Mouse (Mus musculus) gastrocnemius, postnatal 36 days (tissue): Measurements from ENCODE around the gene Mapre3. TPM values are rescaled to one million over a fixed set of nuclear protein-coding genes. Genes with fewer than 3 reads are reported as not detected.

Experiments
- DNase-seq, 2 experiments: peaks; one replicate each; pipeline ENCODE4 v3.0.0; 2022
- intact Hi-C: fragments of 180-260 bp; cut with DNase I; formaldehyde crosslinking; loops from one replicate; pipeline ENCODE4 v1.15.1; 2025
- long read RNA-seq, 2 experiments: library from polyadenylated mRNA; stranded (forward); transcript quantifications; one replicate each; pipeline ENCODE4 v2.0.0; 2021
- total RNA-seq, 2 experiments: library from RNA; stranded (reverse); gene quantifications; 2 replicates each; pipeline ENCODE4 v1.2.3; 2021

Mapre3 gene
- total RNA-seq, result 10 to 100 TPM; 63.1 to 68.1 TPM
- long read RNA-seq, experiment 1, transcript Mapre3-202 (7 exons, 1,816 nt), result minor isoform, 6 of 67 reads
- long read RNA-seq, experiment 1, transcript Mapre3-201 (7 exons, 2,021 nt), result major isoform, 44 of 67 reads
- long read RNA-seq, experiment 1, partial matches to known transcripts, result 12 of 67 reads
- long read RNA-seq, experiment 1, other reads (novel, unspliced or antisense), result 2 of 67 reads
- long read RNA-seq, experiment 2, transcript Mapre3-201 (7 exons, 2,021 nt), result major isoform, 52 of 87 reads
- long read RNA-seq, experiment 2, transcript Mapre3-202 (7 exons, 1,816 nt), result minor isoform, 10 of 87 reads
- long read RNA-seq, experiment 2, partial matches to known transcripts, result 3 of 87 reads
- long read RNA-seq, experiment 2, other reads (novel, unspliced or antisense), result 22 of 87 reads

- peak; percentile 90 to 91 for DNase-seq
- intact Hi-C loops, result loop anchor here (5.0 kb wide), 1 partner anchor 53 kb away; the partner anchor contains the start of gene Tmem214
These were observed at the start of gene Mapre3 for GRCm38 (mm10) chr5:30814424-30815119. Mapre3 (plus strand) TSS chr5:30814641.

- DNase-seq, result no peak
- intact Hi-C loops, result no loop called here
These were observed 48.7 kb upstream of the Mapre3 start for GRCm38 (mm10) chr5:30765596-30766370.

GRCm38 (mm10) chr5:30768082-30768481 lies 46.4 kb upstream of the Mapre3 start:
- intact Hi-C loops, result no loop called here
- DNase-seq, result no peak

- DNase-seq, result peak in 1 of 2 experiments; percentile 26
- intact Hi-C loops, result no loop called here
These were observed 45.8 kb upstream of the Mapre3 start for GRCm38 (mm10) chr5:30768598-30768997.

GRCm38 (mm10) chr5:30769075-30769474 lies 45.4 kb upstream of the Mapre3 start:
- intact Hi-C loops, result no loop called here
- no peak for DNase-seq

- DNase-seq, result peak; percentile 72 to 80
- intact Hi-C loops, result loop anchor here (2.0 kb wide), 1 partner anchor 64 kb away; the partner anchor contains the start of gene Dpysl5
These were observed 39.7 kb upstream of the Mapre3 start for GRCm38 (mm10) chr5:30774601-30775371.

GRCm38 (mm10) chr5:30780699-30781098 lies 33.7 kb upstream of the Mapre3 start:
- intact Hi-C loops, result no loop called here
- DNase-seq, result no peak

- intact Hi-C loops, result no loop called here
- DNase-seq, result no peak
These were observed 33.3 kb upstream of the Mapre3 start for GRCm38 (mm10) chr5:30781147-30781546.

- DNase-seq, result no peak
- intact Hi-C loops, result no loop called here
These were observed 27.1 kb upstream of the Mapre3 start for GRCm38 (mm10) chr5:30787381-30787780.

- intact Hi-C loops, result no loop called here
- no peak for DNase-seq
These were observed 24.4 kb upstream of the Mapre3 start for GRCm38 (mm10) chr5:30790047-30790446.

- DNase-seq, result peak; percentile 75 to 81
- intact Hi-C loops, result loop anchor here (1.0 kb wide), 1 partner anchor 87 kb away; no protein-coding TSS in a partner anchor
These were observed 18.3 kb upstream of the Mapre3 start for GRCm38 (mm10) chr5:30796125-30796524.

GRCm38 (mm10) chr5:30797482-30797881 lies 17.0 kb upstream of the Mapre3 start:
- intact Hi-C loops, result no loop called here
- DNase-seq, result no peak

GRCm38 (mm10) chr5:30797982-30798381 lies 16.5 kb upstream of the Mapre3 start:
- no peak for DNase-seq
- intact Hi-C loops, result no loop called here

GRCm38 (mm10) chr5:30798965-30799364 lies 15.5 kb upstream of the Mapre3 start:
- DNase-seq, result no peak
- intact Hi-C loops, result no loop called here

GRCm38 (mm10) chr5:30802724-30803467 lies 11.5 kb upstream of the Mapre3 start:
- intact Hi-C loops, result loop anchor here (5.0 kb wide), 1 partner anchor 204 kb away; no protein-coding TSS in a partner anchor

GRCm38 (mm10) chr5:30806106-30806505 lies 8.3 kb upstream of the Mapre3 start:
- intact Hi-C loops, result loop anchor here (1.0 to 2.0 kb wide), 2 partner anchors 49 to 109 kb away; no protein-coding TSS in a partner anchor
- peak; percentile 66 to 87 for DNase-seq

More at GRCm38 (mm10) chr5:30802724-30803467, 11.5 kb upstream of the Mapre3 start:
- DNase-seq, result no peak

- intact Hi-C loops, result no loop called here
- DNase-seq, result peak in 1 of 2 experiments; percentile 25
These were observed 652 bp downstream of the Mapre3 start for GRCm38 (mm10) chr5:30815120-30815465.

GRCm38 (mm10) chr5:30816261-30816791 lies 1.9 kb downstream of the Mapre3 start:
- intact Hi-C loops, result no loop called here
- DNase-seq, result peak; percentile 42 to 44
